Mouse (Mus musculus) midbrain, embryonic 12.5 days (tissue): Measurements from ENCODE around the gene Ankdd1b. TPM values are rescaled to one million over a fixed set of nuclear protein-coding genes. Genes with fewer than 3 reads are reported as not detected.

Experiments used
- ATAC-seq: fragments of 200-750 bp; cut with Nextera tagmentation; 2 replicates; pipeline ENCODE4 v1.8.0; 2017; ENCODE audit warnings: low read depth, moderate TSS enrichment, moderate library complexity; ENCODE audit not compliant: low FRiP score
- H3K27ac ChIP-seq: fragments of 300-500 bp; sonication (generic); replicated peaks from 2 replicates; pipeline ENCODE4 v1.5.1; 2016; ENCODE audit warnings: mild to moderate bottlenecking
- H3K27me3 ChIP-seq: fragments of 300-500 bp; sonication (generic); 2 replicates; pipeline ENCODE4 v1.6.1; 2016; ENCODE audit warnings: mild to moderate bottlenecking
- H3K36me3 ChIP-seq: fragments of 300-500 bp; sonication (generic); 2 replicates; pipeline ENCODE4 v1.6.1; 2016
- H3K4me1 ChIP-seq: fragments of 300-500 bp; sonication (generic); 2 replicates; pipeline ENCODE4 v1.6.1; 2016
- H3K4me2 ChIP-seq: fragments of 300-500 bp; sonication (generic); replicated peaks from 2 replicates; pipeline ENCODE4 v1.6.1; 2016; ENCODE audit warnings: mild to moderate bottlenecking, moderate library complexity
- H3K4me3 ChIP-seq: fragments of 300-500 bp; sonication (generic); 2 replicates; pipeline ENCODE4 v1.5.1; 2016; ENCODE audit warnings: mild to moderate bottlenecking
- H3K9ac ChIP-seq: fragments of 300-500 bp; sonication (generic); replicated peaks from 2 replicates; pipeline ENCODE4 v1.6.1; 2016; ENCODE audit warnings: mild to moderate bottlenecking, moderate library complexity
- H3K9me3 ChIP-seq: fragments of 300-500 bp; sonication (generic); 2 replicates; pipeline ENCODE4 v1.6.1; 2016; ENCODE audit warnings: mild to moderate bottlenecking
- WGBS: fragments of 180-500 bp; shearing (Covaris S2); methylation state at CpG from one replicate; pipeline ENCODE4 v1.1.7; 2016; 5-methylcytosine and 5-hydroxymethylcytosine counted together
- polyA plus RNA-seq: library from polyadenylated mRNA; unstranded; fragments of >200 nt; fragmentation: Nextera tagmentation; extraction: Ambion mirVana; gene quantifications from 2 replicates; pipeline ENCODE4 v1.2.1, GENCODE M21; 2016

Gene Ankdd1b
- polyA plus RNA-seq = not detected in 2 replicates

DNA sequence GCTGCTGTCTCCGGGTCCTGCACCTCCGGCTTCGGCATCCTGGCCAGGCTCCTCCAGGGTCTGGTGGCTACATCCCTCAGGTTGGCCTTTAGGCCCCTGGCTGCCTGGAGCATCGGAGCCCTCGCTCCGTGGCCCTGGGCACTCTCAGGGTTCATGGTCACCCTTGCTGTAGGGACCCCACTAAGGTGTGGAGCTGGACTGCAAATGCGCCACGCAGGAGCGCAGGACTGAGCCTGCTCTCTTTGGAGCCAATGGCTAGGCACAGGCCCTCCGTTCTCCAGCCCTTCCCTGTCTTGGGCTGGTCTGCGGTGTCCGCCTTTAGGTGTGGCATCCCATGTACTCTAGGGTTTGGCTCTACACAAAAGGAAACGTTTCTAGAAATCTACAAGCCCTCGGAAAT lies at the start of gene Ankdd1b:
TSS of gene Ankdd1b (minus strand) at position 242 of the 400 bp plus-strand sequence.
- Histone ChIP-seq H3K9me3 (no peaks in the 10 kb centered on the region), H3K4me2 (no peak within 1 kb of the TSS), H3K36me3 (no peaks in the 10 kb centered on the region), H3K27ac (no peak within 1 kb of the TSS), H3K4me1 (no peaks in the 10 kb centered on the region), H3K9ac (no peak within 1 kb of the TSS), H3K4me3 (no peak within 1 kb of the TSS), H3K27me3 (no peaks in the 10 kb centered on the region)
- 92% methylated on average over 14 of the region's 14 CpGs for WGBS
- ATAC-seq = no peak

DNA sequence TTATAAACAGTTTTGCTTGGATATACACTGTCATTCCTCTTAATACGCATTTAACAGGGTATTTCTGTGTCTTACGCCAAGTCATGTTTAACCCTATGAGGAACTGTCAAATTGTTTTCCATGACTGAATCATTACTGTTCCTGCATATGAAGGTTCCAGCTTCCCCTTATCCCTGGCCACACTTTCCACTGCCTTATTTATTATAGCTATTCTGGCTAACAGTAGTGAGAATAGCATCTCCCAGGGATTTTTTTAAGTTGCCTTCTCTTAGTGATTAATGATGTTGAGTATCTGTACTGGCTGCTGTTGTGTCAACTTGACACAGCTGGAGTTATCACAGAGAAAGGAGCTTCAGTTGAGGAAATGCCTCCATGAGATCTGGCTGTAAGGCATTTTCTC lies 46.3 kb upstream of the Ankdd1b start:
- Histone ChIP-seq H3K36me3 (no peaks in the 10 kb centered on the region), H3K9me3 (no peaks in the 10 kb centered on the region), H3K9ac (no peak overlapping the region), H3K27ac (no peak overlapping the region), H3K4me1 (no peaks in the 10 kb centered on the region), H3K4me2 (no peak overlapping the region), H3K27me3 (no peaks in the 10 kb centered on the region), H3K4me3 (no peak overlapping the region)
- no peak for ATAC-seq
- WGBS = 95% methylated on average over 2 of the region's 2 CpGs

DNA sequence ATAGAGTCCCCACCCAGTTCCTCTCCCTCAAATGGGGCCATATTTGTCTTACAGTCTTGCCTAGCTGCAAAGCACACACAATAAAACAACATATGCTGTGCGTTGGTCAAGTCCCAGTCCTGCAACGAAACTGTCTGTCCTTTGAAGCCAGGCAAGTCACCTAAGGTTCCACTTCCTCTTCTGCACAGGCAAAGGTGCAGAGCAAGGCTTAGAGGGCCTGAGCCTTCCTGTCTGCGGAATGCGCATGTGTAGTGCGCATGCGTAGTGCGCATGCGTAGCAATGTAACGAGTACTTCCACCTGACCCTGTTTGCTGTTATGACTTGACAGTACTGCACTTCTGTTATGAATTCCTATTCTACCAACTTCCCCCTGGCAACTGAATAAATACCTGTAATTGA lies 45.3 kb upstream of the Ankdd1b start:
- Histone ChIP-seq H3K4me1 (no peaks in the 10 kb centered on the region), H3K4me3 (no peak overlapping the region), H3K9ac (no peak overlapping the region), H3K36me3 (no peaks in the 10 kb centered on the region), H3K27ac (no peak overlapping the region), H3K27me3 (no peaks in the 10 kb centered on the region), H3K4me2 (no peak overlapping the region), H3K9me3 (no peaks in the 10 kb centered on the region)
- WGBS = 94% methylated on average over 9 of the region's 9 CpGs
- ATAC-seq = no peak

DNA sequence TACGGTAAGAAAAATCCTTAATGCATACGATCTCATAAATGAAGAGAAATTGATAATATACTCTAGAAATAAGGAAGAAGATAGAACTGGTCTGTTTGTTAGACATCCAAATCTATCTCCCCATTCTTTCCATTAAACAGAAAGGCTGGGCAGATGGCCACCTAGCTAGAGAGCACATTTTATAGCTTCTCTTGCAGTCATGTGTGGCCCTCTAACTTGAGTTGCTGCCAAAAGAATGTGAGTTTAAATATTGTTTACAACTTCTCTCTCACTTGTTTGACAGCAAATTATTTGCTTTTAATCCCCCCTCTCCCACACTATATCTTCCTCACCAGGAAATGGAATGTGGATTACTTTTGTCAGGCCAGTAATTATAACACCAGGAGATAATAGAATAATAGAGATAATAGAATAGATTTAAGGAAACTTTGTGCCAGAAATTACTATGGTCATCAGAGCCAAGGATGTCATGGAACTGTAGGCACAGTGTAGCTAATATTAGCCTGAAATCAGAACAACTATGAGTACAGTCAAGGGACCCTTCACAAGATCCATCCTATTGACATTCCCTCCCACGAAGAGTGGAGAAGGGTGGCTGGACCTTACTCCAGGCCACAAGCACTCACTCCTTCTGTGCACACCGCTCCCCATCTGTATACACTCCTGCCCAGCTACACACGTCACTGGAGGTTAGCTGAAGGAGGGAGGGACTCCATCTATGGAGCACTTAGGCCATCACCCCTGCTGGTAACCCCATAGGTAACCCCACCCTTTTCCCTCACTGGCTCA lies 43.4 kb upstream of the Ankdd1b start:
- no peaks in the 10 kb centered on the region for H3K36me3 ChIP-seq
- no peaks in the 10 kb centered on the region for H3K4me1 ChIP-seq
- H3K4me2 ChIP-seq = no peak overlapping the region
- H3K4me3 ChIP-seq = no peak overlapping the region
- H3K9ac ChIP-seq = no peak overlapping the region
- no peaks in the 10 kb centered on the region for H3K9me3 ChIP-seq
- no peaks in the 10 kb centered on the region for H3K27me3 ChIP-seq
- WGBS = 89% methylated on average over 5 of the region's 5 CpGs
- no peak overlapping the region for H3K27ac ChIP-seq
- no peak for ATAC-seq

DNA sequence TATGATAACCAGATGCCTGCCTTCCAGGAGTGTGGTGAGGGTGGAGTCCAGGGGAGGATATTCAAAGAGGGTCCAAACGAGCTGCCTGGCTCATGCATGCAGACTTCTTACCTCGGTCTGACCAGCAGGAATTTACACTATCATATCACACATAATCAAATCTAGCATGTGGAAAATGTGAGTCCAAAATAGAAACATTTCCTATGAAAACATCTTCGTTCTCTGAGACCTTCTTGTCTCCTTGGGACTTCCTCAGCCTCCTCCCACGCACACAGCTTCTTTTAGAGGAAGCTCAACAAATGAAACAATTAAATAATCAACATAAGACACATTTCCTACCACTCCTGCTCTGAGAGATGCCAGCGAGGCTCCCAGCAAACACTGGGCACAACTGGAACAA lies 40.9 kb upstream of the Ankdd1b start:
- ATAC-seq = no peak
- no peak overlapping the region for H3K4me3 ChIP-seq
- H3K27ac ChIP-seq = no peak overlapping the region
- H3K4me1 ChIP-seq = no peaks in the 10 kb centered on the region
- H3K9me3 ChIP-seq = no peaks in the 10 kb centered on the region
- 82% methylated on average over 5 of the region's 5 CpGs for WGBS
- no peaks in the 10 kb centered on the region for H3K27me3 ChIP-seq
- H3K9ac ChIP-seq = no peak overlapping the region
- no peak overlapping the region for H3K4me2 ChIP-seq
- no peaks in the 10 kb centered on the region for H3K36me3 ChIP-seq

DNA sequence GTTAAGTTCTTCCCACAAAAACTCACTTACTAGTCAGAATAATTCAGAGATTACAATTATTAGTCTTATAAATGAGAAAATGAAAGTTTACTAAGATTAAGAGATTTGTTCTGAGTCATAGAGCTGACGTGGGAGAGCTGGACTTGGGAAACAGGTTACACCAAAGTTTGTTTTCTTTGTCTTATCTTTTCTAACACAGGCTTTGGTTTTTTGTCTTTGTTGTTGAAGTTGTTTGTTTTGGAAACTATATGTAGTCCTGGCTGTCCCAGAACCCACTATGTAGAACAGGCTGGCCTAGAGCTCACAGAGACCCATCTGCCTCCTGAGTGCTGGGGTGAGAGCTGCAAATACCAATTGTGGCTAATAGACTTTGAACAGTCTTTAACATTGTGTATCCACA lies 40.3 kb upstream of the Ankdd1b start:
- no peak overlapping the region for H3K9ac ChIP-seq
- H3K4me1 ChIP-seq = no peaks in the 10 kb centered on the region
- H3K36me3 ChIP-seq = no peaks in the 10 kb centered on the region
- H3K4me2 ChIP-seq = no peak overlapping the region
- no peaks in the 10 kb centered on the region for H3K27me3 ChIP-seq
- WGBS = 79% methylated on average over 1 of the region's 1 CpGs
- no peak overlapping the region for H3K27ac ChIP-seq
- H3K4me3 ChIP-seq = no peak overlapping the region
- no peak for ATAC-seq
- H3K9me3 ChIP-seq = no peaks in the 10 kb centered on the region

DNA sequence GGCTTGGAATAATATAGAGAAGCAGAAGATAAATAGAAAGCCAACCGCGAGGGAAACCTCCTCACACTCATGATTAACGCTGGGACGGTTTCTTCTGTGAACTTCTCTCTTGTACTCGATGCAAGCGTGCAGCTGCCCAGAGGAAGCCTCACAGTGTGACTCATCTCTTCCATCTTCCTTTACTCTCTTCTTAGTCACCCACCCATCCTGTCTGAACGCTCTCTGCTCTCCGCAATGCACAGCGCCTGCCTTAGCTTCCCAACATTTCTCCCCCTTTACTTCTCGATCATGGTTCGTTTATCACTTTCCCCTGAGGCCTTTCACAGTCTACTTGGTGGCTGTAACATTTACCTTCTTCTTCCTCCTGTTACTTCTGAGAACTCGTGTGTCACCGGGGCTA lies 39.6 kb upstream of the Ankdd1b start:
- Histone ChIP-seq H3K9ac (no peak overlapping the region), H3K27ac (no peak overlapping the region), H3K4me1 (no peaks in the 10 kb centered on the region), H3K4me2 (no peak overlapping the region), H3K9me3 (no peaks in the 10 kb centered on the region), H3K36me3 (no peaks in the 10 kb centered on the region), H3K27me3 (no peaks in the 10 kb centered on the region), H3K4me3 (no peak overlapping the region)
- WGBS = 90% methylated on average over 13 of the region's 13 CpGs
- ATAC-seq = no peak

DNA sequence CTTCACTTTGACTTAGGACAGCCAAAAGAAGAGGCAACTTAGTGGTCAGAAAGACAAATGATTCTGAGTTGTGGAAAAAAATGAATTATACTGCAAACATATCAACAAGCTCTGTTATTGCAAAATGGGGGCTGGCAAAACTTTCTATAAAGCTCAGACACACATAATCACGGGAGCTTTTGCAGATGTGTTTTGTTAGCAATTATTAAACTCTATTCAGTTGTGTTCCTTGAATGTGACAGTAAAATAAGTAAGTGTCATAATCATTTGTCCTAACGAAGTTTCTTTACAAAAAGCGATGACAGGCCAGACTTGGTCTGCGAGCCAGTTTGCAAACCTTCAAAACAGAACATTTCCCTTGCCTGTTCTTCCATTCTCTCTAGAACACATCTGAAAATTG lies 36.5 kb upstream of the Ankdd1b start:
- Histone ChIP-seq H3K9ac (no peak overlapping the region), H3K27ac (no peak overlapping the region), H3K9me3 (no peaks in the 10 kb centered on the region), H3K27me3 (no peaks in the 10 kb centered on the region), H3K4me3 (no peak overlapping the region), H3K4me1 (no peaks in the 10 kb centered on the region), H3K4me2 (no peak overlapping the region), H3K36me3 (no peaks in the 10 kb centered on the region)
- WGBS = 93% methylated on average over 4 of the region's 4 CpGs
- ATAC-seq = no peak

DNA sequence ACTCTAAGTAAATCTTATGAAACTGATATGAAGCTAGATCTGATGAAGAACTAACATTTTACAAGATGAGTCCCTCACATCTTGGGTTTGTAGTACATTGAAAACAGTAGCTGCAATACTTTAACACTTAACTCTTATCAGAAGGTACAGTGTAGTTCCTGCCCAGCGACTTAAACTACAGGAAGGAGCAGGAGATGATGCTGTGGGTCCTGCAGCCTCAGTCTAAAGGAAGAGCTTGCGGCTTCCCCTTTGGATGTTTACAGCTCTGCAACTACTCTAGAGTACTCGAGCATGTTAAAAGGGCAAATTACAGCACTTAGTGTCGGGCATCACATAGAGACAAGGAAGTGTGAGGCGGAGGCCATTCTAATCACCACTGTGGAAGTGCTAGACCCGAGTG lies 35.3 kb upstream of the Ankdd1b start:
- H3K4me1 ChIP-seq = no peaks in the 10 kb centered on the region

DNA sequence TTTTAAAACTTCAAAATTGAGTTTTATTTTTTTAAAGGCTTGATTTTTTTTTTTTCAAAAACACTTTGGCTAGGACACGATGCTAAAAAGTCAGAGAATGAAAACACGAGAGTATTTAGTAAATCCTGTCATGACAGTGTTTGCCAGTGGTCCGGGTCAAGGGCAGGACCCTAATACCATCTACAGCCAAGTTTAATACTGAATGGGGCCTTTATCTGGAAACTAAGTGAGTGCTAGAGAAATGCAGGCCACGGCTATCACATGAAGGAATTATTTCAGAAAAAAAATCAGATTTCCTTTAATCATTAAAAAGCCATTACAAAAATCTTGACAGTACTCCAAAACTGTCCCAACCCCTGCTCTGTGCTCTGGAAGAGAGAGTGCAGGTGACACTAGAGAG lies 34.7 kb upstream of the Ankdd1b start:
- no peaks in the 10 kb centered on the region for H3K27me3 ChIP-seq
- no peak overlapping the region for H3K4me3 ChIP-seq
- 83% methylated on average over 4 of the region's 4 CpGs for WGBS
- H3K4me2 ChIP-seq = no peak overlapping the region
- H3K4me1 ChIP-seq = no peaks in the 10 kb centered on the region
- no peak overlapping the region for H3K27ac ChIP-seq
- peaks cover 3% of the 10 kb centered on the region; the same call in 1 of the 2 replicates for H3K36me3 ChIP-seq
- H3K9ac ChIP-seq = no peak overlapping the region
- no peak for ATAC-seq
- no peaks in the 10 kb centered on the region for H3K9me3 ChIP-seq

More for the DNA sequence above, 35.3 kb upstream of the Ankdd1b start:
- Histone ChIP-seq H3K4me2 (no peak overlapping the region), H3K9me3 (no peaks in the 10 kb centered on the region), H3K27ac (no peak overlapping the region), H3K36me3 (no peaks in the 10 kb centered on the region), H3K9ac (no peak overlapping the region), H3K27me3 (no peaks in the 10 kb centered on the region), H3K4me3 (no peak overlapping the region)
- no peak for ATAC-seq
- WGBS = 86% methylated on average over 6 of the region's 6 CpGs

DNA sequence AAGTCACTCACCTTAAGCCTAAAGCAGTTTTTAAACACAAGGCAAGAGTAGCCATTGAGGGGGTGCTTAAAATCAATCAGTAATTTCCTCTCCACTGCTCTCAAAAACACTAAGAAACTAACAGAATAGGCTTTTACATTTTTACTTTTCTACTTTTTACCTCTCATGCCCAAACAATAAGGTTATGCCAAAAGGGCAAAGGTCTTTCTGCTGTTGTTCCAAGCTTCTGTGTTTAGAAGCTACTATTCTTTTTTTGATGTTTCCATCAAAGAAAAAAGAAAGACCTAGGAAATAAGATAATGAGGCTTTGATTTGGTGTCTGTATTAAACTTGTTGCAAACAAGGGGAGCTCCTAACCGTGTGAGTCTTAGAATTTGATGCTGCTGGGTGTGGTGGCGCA lies 28.9 kb upstream of the Ankdd1b start:
- WGBS = 79% methylated on average over 2 of the region's 2 CpGs
- Histone ChIP-seq H3K27ac (no peak overlapping the region), H3K4me2 (no peak overlapping the region), H3K9me3 (no peaks in the 10 kb centered on the region), H3K9ac (no peak overlapping the region), H3K4me1 (no peaks in the 10 kb centered on the region), H3K27me3 (no peaks in the 10 kb centered on the region), H3K36me3 (peaks cover 6% of the 10 kb centered on the region; the same call in 1 of the 2 replicates), H3K4me3 (no peak overlapping the region)
- ATAC-seq = no peak

DNA sequence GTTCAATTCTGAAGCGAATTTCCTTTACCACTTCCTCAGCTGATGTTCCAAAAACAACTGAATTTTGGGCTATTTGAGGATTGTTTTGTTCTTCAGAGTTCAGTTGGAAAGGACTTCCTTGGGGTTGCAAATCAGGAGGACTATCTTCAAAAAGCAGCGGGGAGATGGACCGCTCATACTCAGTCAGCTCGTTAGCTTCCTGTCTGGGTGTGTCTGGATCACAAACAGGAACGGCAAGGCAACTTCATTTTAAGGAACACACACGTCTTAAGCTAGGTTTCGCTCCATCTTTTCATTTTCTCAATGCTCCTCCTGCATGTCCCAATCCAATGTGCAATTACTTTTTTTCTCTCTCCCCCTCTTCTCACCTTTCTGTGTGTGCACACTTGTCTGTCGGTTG lies 25.6 kb upstream of the Ankdd1b start:
- Histone ChIP-seq H3K4me2 (no peak overlapping the region), H3K36me3 (peaks cover 6% of the 10 kb centered on the region; the same call in 1 of the 2 replicates), H3K27me3 (no peaks in the 10 kb centered on the region), H3K9ac (no peak overlapping the region), H3K4me1 (no peaks in the 10 kb centered on the region), H3K27ac (no peak overlapping the region), H3K9me3 (no peaks in the 10 kb centered on the region), H3K4me3 (no peak overlapping the region)
- ATAC-seq = no peak
- WGBS = 90% methylated on average over 8 of the region's 8 CpGs

DNA sequence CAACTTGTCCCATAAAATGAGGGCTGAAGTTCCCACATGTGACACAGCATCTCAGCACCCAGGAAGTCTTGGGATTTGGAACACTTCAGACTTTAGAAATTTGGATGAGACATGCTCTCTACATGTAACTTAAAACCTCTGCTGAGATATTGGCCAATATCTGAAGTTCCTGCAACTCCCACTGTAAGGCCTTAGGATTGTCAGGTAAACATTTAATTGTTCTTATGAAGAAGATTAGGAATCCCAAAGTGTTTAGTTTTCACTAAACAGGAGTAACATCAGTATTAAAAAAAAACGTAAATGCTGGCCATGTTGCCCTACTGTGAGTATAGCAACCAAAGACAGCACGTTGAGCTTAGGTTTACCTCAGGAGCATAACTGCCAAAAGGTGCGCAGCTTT lies 19.4 kb upstream of the Ankdd1b start, which contains the start of gene Gm17622:
TSS of gene Gm17622 (plus strand) at position 301 of the 400 bp plus-strand sequence.
- WGBS = 91% methylated on average over 3 of the region's 3 CpGs

More for the DNA sequence above, 19.4 kb upstream of the Ankdd1b start, which contains the start of gene Gm17622:
- Histone ChIP-seq H3K9me3 (no peaks in the 10 kb centered on the region), H3K27me3 (no peaks in the 10 kb centered on the region), H3K4me2 (no peak within 1 kb of the TSS), H3K9ac (no peak within 1 kb of the TSS), H3K4me3 (no peak within 1 kb of the TSS), H3K36me3 (peaks cover 10% of the 10 kb centered on the region), H3K4me1 (no peaks in the 10 kb centered on the region), H3K27ac (no peak within 1 kb of the TSS)
- ATAC-seq = no peak
